Mouse (Mus musculus) left cerebral cortex, adult 11 months (tissue): ENCODE data around the gene Hspb7.

Experiments
- DNase-seq: peaks from one replicate; pipeline ENCODE4 v3.0.0; 2022; ENCODE audit warnings: low spot score

The Hspb7 gene

GRCm38 (mm10) chr4:141469343-141469742, 48.8 kb downstream of the Hspb7 start:
- DNase-seq = no peak

- no peak for DNase-seq
Measured at GRCm38 (mm10) chr4:141471491-141471890, 50.9 kb downstream of the Hspb7 start.

- DNase-seq = no peak
Measured at GRCm38 (mm10) chr4:141472641-141473321, 52.2 kb downstream of the Hspb7 start.

GRCm38 (mm10) chr4:141474431-141474830, 53.9 kb downstream of the Hspb7 start:
- DNase-seq = no peak
